Mouse (Mus musculus): Measurements from ENCODE around the gene Arl3.
"Not testable (repeated sequence)": the region's sequence is repeated elsewhere in the genome, so short reads cannot be mapped to it uniquely, and the experiment has no call there.

Gene Arl3

GRCm38 (mm10) chr19:46587823-46588508, 15.0 kb upstream of the Arl3 start:
- peak; percentile 88 for DNase-seq

- DNase-seq: peak; percentile 84
These were observed 2.2 kb upstream of the Arl3 start for GRCm38 (mm10) chr19:46575196-46575595.

- no peak for DNase-seq
These were observed 992 bp upstream of the Arl3 start for GRCm38 (mm10) chr19:46573990-46574389.

DNA sequence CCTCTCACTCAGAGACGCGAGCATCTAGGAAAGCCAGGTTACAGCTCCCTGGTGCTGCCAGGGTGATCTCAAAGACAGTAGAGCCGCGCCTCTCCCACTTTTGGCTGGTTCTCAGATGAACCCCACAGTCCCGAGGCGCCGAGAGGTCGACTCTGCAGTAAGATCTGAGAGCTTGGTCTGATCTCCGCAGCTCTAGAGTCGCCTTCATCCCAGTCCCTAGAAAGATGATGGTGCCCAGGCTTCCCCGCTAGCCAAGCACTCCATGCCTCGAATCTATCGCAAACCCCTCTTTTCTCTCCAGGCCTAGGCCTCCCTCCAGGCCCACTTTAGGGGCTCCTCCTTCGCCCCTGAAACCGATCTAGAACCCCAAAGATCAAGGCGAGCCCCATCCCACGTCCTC, 450 bp downstream of the Arl3 start:
- no peak for DNase-seq

- no peak for DNase-seq
These were observed 1.1 kb downstream of the Arl3 start for GRCm38 (mm10) chr19:46571878-46572244.

DNA sequence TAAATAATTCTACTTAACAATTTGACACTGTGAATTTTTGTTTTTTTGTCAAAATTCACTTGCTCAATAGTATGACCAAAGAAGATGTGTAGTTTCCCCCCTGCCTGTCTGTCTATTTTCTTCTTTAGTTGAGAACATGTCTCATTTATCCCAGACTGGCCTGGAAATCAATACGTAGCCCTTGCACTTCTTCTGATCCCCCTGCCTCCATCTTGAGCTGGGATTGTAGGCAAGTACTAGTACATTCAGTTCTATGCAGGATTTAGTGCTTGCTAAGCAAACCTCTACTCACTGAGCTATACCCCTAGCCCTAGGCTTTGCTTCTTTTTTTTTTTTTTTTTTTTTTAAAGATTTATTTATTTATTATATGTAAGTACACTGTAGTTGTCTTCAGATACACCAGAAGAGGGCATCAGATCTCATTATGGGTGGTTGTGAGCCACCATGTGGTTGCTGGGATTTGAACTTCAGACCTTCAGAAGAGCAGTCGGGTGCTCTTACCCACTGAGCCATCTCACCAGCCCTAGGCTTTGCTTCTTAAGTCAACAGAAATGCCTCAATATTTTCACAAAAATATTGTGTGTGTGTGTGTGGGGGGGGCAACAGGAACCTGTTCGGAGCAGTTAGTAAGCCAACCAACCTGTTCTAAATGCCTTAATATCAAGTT, 1.7 kb downstream of the Arl3 start:
- DNase-seq: not testable (repeated sequence)

DNA sequence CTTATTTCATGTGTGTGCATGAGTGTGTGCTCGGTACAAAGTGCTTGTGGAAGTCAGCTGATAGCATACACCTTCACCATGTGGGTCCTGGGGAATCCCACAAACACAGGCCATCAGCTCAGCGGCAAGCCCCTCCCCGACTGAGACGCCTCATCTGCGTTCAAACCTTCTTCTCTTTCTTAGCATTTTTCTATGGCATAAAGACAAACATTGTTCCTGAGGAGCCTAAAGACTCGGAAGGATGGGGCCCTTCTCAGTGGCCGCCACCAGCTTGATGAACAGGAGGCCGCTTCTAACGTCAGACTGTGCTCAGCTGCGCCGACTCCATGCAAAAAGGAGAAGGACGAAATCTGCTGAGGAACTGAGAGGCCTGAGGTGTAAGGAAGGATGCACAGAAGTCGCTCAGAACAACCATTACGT, 8.9 kb downstream of the Arl3 start:
- no peak for DNase-seq

DNA sequence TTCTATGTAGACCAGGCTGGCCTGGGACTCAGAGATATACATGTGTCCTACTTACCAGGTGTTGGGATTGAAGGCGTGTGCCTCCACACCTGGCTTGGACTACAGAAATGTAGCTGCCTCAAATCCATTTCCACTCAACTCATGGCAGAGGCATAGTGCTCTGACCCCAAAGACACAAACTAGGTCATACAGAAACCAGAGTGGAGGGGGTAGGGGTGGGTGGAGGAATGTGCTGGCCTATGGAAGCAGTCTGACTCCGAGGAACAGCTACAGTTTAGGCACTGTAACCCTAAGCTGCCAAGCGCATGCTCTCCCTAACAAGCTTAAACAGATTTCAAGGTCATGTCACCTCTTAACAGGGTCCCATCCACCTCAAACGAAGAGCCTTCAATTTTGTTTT, 9.4 kb downstream of the Arl3 start:
- no peak for DNase-seq

DNA sequence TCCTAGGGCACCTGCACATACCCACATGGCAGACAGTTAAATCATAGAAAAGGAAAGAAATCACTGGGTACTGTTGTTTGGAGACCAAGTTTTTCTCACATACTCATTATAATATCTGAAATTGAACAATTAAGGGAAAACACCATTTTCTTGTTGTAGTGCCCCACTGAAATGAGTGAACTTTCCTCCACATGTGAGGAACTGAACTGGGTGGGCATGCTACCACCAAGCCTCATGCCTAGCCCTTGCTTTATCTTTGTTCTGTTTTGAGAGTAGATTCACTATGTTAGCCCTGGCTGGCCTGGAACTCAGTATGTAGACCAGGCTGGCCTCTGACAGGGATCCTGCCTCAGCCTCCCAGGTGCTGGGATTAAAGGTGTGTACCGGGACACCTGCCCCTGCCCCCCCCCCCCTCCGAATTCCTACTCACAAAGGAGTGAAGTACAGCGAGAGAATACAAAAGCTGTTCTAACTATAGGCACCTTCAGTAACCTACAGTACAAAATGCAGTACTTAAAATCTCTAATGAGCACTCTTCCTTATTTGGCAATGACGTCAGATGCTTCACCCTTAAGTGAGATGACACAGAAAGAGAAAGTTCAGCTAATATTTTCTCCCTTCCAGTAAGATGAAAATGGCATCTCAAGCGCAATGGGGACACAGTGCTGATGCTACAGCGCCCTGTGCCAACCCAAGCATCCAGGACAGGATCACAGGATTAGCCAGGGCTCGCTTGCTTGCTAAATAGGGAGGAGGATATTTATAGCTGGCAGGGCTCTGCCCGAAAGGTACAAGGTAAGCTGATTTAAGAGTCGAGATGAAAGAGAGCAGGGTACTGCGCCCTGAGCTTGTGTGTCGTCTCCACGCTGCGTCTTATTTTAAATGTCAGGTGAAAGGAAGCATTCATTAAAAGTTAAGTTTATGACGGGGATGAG, 10.2 kb downstream of the Arl3 start:
- no peak for DNase-seq

GRCm38 (mm10) chr19:46562132-46562531, 10.9 kb downstream of the Arl3 start:
- peak; percentile 79 for DNase-seq

DNA sequence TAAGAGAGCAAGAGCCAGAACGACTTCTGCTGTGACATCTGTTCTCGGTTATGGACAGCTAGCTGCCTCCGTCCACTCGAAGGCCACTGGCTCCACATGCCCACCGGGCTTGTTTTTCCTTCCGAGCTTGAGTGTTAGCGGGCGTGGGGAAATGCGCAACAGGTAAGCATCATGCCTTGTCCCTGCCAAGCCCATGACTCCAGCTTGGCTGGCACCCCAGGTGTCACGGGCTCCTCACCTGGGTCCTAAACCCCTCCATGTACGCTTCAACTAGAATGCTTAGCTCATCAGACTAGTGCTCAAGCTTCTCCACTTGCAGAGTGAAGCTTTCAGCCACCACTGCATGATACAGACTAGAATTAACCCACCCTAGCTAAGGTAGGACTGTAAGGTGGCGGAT, 14.4 kb downstream of the Arl3 start:
- DNase-seq: peak; percentile 50

DNA sequence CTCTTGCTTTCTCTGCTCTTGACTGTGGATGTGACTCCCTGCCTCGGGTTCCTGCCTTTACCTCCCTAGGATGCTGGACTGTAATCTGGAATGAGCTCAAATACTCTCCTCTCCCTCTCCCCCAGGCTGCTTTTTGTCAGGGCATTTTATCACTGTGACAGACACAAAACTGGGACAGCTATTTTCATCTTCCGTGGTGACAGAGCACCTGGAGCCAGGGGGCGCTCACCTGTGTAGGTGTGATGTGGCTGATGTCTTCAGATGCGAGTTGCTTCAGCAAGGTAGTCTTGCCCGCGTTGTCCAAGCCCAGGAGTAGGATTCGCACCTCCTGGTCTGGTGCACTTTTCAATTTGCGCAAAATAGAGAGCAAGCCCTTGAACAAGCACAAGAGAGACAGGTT, 15.0 kb downstream of the Arl3 start:
- DNase-seq: no peak

- DNase-seq: no peak
These were observed 19.4 kb downstream of the Arl3 start for GRCm38 (mm10) chr19:46553541-46553955.

GRCm38 (mm10) chr19:46552496-46552895, 20.5 kb downstream of the Arl3 start:
- DNase-seq: no peak

GRCm38 (mm10) chr19:46550385-46550784, 22.6 kb downstream of the Arl3 start:
- no peak for DNase-seq

DNA sequence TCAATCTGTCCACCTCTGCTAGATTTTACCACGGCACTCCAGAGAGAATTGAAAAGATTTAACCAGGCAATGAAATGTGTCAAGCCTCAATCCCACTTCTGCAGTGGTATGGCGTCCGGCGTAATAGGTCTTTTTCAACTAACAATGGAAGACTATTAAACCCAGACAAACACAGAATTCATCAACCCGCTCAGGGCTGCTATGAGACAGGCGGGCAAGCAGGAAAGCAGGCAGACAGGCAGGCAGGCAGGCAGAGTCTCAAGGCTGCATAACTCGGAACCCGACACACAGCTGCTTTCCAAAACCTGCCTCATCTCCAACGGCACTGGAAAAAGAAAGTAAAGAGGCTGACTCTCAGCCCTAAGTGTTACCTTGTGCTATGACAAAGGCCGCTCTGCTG, 24.9 kb downstream of the Arl3 start:
- no peak for DNase-seq

GRCm38 (mm10) chr19:46547565-46547964, 25.4 kb downstream of the Arl3 start:
- DNase-seq: no peak

GRCm38 (mm10) chr19:46542750-46543149, 30.2 kb downstream of the Arl3 start:
- DNase-seq: no peak

- no peak for DNase-seq
These were observed 34.8 kb downstream of the Arl3 start for GRCm38 (mm10) chr19:46538213-46538612.

GRCm38 (mm10) chr19:46537357-46537756, 35.6 kb downstream of the Arl3 start:
- no peak for DNase-seq

DNA sequence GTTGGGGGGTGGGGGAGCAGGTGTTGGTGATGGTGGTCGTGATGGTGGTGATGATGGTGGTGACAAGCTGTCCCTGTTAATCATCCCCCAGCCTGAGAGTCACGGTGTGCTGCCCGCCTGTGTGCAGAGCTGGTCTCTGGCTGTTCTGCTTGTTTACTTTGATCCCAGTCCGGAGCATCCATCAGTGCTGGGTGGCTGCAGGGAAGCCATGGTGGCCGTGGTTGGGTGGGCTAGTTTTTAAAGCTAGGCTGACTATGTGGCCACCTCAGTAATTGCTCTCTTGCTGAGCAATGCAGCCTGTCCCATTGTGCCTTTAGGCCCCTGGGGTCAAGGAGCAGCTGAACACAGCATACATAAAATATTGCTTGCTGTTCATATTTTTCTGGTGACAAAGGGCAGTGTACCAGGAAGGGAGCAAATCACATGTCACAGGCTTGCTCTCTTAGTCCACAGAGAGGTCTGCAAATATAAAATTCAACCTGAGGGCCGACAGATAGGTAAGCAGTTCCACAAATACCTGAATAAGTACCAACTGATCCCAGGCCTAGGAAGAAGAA, 38.4 kb downstream of the Arl3 start:
- DNase-seq: no peak

GRCm38 (mm10) chr19:46533525-46533924, 39.5 kb downstream of the Arl3 start:
- no peak for DNase-seq

GRCm38 (mm10) chr19:46533066-46533465, 39.9 kb downstream of the Arl3 start:
- DNase-seq: no peak
